Mouse (Mus musculus): Measurements from ENCODE around the gene Ssr2.

DNA sequence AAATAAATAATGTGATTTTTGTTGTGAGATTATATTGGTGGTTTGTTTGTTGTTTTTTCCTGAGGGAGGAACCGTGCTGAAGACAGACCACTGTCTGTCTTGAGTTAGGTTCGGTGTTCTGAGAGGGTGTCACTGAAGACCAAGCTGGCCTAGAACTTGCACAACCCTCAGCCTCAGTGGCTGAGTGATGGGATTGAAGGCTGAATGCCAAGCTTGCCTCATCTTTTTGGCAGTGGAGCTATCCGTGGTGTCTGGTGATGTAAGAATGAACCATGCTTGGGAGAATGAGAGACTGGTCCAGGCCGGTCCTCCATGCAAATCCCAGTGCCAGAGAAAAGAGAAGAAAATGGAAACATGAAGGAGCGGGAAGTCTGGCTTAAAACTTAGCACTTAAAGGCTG, 6.0 kb upstream of the Ssr2 start:
- TF ChIP-seq CTCF (conservative IDR thresholded peaks at IDR 0.05; ENCODE audit: low read length) (no peak), POU5F1 (IDR thresholded peaks at IDR 0.05; ENCODE audit: borderline replicate concordance, low read length) (no peak)

Data from E14TG2a.4 (cell line).